Mouse (Mus musculus): ENCODE data around the gene Yif1a.

Yif1a gene

DNA sequence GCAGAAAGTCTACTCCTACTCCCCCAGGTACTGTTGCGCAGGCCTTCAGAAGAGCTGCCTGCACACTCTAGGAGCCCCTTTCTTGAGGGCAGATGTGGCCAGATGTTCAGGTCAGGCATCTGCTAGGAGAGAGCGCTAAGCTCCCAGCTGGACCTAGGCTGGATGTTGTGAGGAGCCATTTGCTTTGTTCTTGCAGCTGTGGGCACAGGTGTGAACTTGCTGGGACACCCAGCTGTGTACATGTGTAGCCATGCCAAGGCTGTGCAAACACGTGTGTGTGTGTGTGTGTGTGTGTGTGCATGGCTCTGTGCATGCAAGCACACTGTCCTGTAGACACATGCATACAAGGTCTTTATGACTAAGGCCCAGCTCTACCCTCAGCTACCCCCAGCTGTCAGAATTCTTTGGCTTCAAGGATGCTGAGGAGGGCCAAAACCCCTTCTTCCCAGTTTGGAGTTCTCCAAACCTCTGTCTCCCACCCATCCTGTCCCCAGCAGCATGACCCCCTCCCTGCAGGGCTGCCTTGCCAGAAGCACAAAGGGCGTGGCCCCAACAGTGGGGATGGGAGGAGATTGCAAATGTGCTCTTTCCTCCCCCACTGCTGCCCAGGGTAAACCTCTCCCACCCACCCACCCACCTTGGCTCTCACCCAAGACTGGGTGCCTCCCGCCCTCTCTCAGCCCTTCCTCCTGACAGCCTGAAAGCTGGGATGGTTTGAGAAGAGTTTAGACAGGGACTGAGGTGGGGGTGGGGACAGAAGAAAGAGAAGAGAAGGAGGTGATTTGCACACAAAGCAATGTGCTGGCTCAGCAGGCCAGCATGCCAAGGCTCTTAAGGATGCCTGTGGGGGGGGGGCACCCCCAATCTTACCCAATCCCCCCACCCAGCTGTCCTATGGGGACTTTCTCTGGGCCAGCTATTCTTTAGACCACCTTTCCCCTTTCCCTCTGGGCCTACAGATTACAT, 27.7 kb upstream of the Yif1a start:
- peak; percentile 95 for DNase-seq

DNA sequence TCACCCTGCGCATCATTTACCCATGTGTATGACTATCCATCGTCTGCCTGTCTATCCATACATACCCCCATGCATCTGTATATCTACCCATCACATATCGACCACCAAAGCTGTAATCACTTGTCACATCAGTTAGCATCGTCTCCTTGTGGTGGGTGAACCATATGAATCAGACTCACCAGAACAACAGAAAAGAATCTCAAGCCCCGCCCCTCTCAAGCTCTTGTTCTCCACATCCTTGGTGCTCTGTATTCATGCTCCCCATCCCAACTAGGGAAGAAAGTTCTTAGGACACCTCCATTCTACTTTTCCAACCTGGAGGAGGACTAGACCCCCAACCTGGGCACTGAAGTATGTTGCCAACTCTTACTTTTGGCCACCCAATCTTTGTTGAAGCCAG, 26.3 kb upstream of the Yif1a start:
- DNase-seq = no peak

DNA sequence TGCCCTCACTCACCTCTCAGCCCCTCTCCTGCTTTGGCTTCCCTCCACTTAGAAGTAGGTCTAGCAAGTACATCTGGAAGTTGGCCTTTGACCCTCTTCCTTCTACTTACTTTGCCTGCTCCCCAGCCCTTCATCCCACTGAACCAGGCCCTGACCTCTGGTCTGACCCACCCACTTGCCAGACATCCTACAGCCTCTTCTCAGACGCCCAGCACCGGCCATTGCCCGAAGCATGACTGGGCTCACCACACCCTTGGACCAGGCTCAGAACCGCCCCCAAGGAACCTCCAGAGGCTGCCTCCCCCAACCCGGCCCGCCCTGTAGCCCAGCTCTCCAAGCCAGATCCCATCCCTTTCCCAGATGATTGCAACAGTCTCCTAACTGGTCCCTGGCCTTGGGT, 25.9 kb upstream of the Yif1a start:
- peak; percentile 95 for DNase-seq

DNA sequence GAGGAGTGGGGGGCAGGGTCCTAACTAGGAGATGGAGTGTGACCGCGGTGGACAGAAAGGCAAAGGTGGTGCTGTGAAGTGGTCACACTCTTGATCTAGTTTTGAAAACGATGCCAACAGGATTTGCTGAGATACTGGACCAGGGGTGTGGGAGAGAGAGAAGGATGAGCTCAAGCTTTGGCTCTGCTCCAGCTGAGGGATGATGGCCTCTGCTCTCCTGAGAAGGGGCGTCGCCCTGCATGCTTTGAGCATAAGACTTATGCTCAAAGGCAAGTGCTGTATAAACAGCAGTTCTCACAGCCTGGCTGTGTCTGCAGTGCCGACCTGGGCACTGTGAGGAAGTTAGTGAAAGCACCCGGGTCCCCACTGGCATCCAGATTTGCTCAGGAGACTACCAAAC, 23.2 kb upstream of the Yif1a start:
- DNase-seq = peak; percentile 92

DNA sequence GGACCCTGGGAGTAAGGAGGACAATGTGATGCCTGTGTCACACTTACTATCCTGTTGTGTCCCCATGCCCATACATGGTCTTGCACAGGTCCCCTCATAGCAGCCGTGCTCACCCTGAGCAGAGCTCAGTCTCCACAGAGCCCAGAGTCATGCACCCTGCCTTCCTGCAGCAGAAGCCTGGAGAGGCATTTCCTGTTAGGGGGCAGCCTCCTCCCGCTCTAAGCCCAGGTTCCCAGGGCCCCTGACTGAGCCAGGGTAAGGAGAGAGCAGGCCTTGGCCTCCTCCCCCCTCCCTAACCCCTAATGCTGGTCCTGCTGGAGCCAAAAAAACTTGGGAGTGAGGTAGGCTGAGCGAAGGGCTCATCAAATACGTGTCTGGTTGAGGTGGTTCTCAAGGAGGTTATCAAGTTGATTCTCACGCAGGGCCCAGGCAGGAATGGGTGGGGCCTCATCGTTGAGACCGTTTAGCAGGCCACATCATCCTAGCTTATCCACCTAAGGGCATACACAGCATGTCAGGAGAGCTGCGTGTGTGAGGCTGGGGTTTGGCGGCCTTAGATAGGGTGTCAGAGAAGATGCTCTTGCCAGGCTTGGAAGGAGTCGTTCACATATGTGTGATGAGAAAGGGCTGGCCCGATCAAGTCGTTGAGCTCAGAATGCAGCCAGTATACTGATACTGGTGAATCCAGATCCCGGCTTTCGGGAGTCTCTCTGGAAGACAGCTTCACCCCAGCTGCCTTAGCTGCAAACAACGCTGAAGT, 21.1 kb upstream of the Yif1a start:
- DNase-seq = peak; percentile 94

DNA sequence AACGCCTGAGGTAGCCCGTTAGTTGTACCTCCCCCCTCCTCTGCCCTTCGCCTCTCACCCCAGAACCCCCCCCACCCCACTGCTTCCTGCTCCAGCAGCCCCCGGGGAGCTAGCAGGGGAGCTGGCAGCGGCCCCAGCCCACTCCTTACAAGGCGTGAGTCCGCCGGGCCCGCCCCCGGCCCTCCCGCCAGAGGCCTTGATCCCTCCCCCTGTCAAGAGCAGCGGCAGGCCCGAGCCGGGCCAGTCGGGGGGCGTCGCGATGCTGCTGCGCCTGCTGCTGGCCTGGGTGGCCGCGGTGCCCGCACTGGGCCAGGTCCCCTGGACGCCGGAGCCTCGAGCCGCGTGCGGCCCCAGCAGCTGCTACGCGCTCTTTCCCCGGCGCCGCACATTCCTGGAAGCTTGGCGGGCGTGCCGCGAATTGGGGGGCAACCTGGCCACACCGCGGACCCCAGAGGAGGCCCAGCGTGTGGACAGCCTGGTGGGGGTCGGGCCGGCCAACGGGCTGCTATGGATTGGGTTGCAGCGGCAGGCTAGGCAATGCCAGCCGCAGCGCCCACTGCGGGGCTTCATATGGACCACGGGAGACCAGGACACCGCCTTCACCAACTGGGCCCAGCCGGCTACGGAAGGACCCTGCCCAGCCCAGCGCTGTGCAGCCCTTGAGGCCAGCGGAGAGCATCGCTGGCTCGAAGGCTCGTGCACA, 20.3 kb upstream of the Yif1a start, which contains the start of gene Cd248:
TSS of gene Cd248 (plus strand) at position 212 of the 703 bp plus-strand sequence.
- peak; percentile 99 for DNase-seq

DNA sequence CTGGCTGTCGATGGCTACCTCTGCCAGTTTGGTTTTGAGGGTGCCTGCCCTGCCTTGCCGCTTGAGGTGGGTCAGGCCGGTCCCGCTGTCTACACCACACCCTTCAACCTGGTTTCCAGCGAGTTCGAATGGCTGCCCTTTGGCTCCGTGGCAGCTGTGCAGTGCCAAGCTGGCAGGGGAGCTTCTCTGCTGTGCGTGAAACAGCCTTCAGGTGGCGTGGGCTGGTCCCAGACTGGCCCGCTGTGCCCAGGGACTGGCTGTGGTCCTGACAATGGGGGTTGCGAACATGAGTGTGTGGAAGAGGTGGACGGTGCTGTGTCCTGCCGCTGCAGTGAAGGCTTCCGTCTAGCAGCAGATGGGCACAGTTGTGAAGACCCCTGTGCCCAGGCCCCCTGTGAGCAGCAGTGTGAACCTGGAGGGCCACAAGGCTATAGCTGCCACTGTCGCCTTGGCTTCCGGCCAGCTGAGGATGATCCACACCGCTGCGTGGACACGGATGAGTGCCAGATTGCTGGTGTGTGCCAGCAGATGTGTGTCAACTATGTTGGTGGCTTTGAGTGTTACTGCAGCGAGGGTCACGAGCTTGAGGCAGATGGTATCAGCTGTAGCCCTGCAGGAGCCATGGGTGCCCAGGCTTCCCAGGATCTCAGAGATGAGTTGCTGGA, 19.6 kb upstream of the Yif1a start:
- peak; percentile 95 for DNase-seq

DNA sequence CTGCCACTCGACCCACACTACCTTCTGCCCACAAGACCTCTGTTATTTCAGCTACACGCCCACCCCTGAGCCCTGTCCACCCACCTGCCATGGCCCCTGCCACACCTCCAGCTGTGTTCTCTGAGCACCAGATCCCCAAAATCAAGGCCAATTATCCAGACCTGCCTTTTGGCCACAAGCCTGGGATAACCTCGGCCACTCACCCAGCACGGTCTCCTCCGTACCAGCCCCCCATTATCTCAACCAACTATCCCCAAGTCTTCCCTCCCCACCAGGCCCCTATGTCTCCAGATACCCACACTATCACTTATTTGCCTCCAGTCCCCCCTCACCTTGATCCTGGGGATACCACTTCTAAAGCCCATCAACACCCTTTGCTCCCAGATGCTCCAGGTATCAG, 18.9 kb upstream of the Yif1a start:
- DNase-seq = peak; percentile 90

DNA sequence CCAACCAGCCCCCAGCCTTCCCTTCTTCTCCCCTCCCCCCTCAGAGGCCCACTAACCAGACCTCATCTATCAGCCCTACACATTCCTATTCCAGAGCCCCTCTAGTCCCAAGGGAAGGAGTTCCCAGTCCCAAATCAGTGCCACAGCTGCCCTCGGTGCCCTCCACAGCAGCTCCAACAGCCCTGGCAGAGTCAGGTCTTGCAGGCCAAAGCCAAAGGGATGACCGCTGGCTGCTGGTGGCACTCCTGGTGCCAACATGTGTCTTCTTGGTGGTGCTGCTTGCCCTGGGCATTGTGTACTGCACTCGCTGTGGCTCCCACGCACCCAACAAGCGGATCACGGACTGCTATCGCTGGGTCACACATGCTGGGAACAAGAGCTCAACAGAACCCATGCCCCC, 18.4 kb upstream of the Yif1a start:
- DNase-seq = peak; percentile 94

DNA sequence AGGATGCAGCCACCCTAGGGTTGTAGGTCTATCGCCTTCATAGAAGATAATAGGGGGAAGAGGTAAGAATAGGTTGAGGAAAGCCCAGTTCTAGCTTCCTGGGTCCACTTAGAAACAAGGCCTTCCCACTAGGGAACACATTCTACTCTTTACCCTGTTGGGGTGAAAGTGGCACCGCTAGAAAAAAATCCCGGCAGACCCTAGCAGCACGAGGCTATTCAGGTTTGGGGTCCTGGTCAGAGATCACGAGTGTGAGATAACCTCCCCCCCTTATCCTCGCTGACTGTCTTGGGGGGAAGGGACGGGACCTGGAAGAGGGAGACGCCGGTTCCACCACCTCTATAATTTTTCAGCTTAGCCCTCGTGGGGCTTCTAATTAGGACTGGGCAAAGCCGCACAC, 17.3 kb upstream of the Yif1a start:
- peak; percentile 91 for DNase-seq

DNA sequence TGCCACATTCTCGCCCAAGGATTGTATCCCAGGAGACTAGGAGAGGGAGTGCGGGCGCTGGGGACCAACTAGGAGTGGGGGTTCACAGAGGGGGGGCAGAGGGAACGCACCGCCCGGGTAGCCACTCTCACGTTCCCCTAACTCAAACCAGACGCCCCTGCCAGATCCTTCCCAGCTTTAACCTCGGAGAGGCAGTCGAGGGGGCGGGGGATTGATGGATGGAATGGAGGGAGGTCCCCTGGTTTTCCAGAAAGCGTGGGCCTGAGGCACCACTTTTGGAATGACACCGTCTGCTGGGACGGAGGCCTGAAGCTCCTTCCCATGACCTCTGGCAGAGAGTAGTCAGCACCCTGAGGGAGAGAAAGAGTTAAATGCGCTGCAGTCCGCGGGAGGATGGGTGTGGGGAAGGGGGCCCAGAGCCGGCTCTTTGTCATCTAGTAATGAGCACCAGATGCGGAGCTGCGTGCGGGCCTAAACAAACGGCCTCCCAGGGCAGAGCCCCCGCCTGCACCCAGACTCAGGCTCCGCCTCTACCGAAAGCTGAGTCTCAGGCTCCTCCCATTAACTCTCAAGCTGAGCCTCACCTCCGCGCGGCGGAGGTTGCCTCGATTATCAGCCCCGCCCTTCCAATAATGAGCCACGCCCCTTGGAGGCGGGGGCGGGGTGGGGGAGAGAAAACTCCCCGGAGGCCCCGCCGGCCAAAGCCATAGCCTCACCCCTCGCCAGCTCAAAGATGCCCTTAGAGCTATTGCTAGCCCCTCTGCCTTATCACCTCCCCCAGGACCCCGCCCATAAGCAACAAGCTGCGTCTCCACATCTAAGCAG, 16.6 kb upstream of the Yif1a start:
- DNase-seq = peak; percentile 99

DNA sequence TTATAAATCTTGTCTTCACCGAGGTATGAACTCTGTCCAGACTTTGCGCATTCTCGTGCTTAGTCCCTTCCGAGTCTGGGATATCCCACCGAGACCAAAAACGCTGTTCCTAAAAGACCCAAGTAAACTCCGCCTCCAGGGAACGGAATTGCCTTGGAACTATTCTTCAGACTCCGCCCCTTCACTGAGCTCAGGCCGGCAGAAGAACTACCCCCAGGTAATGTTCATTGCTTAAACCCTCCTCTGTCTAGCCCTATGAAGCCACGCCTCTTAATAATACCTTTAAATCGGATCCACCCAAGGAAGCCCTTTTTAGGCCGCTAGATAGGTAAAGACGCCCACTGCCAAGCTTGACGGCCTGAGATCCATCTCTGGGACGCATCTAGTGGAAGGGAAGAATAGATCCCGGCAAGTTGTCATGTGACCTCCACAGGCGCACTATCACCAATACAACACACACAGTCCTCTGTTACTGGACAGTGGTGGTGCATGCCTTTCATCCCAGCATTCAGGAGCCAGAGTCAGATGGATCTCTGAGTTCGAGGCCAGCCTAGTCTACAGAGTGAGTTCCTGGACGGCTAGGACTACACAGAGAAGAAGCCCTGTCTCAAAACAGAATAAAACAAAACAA, 15.8 kb upstream of the Yif1a start:
- DNase-seq = peak; percentile 95

DNA sequence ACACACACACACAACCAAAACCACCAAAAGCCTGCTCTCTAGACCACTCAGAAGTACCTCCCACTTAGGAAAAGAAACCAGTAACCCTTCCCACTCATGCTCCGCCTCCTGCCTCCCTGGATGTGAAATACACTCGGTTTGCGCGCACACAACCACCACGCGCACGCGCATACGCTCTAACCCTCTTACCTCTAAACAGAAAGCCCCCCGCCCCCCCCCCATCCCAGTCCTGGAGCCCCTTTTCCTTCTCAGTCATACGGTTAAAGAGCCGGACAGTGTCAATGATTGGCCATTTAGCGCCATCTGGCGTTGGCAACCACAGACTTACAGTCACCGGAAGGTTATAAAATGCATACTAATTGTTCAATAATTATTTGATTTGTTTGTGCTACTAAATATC, 15.3 kb upstream of the Yif1a start:
- peak; percentile 95 for DNase-seq

DNA sequence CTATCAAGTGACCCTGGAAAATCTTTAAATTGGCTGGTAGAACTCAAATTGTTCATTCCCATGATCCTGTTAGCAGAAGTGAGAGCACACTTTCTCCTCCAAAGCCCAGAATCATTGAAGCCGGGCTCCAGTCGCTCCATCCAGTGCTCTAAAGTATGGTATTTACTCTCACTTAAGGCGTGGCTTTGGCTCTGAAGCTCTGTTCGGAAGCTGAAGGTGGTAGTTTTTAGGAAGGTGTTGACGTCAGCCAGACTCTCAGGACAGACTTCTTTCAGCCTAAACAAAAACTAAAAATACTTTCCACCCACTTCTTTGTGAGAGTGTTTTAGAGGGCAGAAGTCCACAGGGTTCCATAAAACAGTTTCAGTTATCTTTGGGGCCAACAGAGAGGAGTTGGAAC, 14.8 kb upstream of the Yif1a start:
- no peak for DNase-seq

DNA sequence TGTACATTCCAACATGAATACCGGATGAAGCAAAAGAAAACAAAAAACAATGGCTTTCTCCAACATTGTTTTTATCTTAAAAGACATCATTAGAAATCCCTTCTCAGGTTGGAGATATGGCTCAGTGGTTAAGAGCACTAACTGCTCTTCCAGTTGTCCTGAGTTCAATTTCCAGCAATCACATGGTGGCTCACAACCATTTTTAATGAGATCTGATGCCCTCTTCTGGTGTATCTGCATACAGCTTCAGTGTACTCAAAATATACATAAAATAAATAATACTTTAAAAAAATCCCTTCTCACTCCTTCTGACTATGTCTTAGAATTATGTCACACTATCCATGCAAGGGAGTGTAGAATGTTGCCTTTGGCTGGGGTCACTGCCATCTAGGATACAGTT, 9.1 kb upstream of the Yif1a start:
- no peak for DNase-seq

DNA sequence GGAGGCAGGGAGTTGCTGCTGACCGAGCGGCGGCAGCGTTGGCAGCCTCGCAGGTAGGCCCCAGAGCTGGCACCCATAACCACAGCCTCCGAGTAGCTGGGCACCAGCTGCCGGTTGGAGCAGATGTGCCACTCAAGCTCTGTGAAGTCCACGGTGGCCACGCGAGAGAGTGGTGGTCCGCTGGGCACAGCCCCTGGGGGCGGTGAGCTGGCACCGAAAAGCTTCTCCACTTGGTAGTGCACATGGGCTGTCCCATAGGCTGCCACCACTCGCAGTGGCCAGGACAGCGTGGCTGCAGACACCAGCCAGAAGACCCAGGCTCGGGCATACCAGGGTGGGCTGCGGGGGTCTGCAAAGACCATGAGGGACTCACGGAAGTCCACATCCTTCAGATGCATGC, 6.3 kb upstream of the Yif1a start:
- no peak for DNase-seq

DNA sequence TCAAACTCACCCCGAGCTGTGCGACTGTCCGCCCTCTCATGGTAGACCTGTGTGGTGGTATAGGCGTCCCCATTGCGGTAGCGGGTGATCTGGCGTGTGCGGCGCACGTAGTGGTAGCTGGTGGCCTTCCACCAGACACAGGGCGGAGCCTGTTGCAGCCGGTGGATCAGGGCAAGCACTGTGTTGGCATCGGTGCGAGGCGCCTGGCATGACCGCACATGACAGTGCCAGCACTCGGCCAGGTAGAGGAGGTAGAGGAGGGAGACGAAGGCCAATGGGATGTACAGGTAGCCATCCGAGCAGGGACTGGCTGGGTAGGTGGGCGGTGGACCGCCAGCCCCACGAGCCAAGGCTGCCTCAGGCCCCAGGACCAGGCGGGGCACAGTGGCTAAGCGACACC, 5.7 kb upstream of the Yif1a start:
- no peak for DNase-seq

DNA sequence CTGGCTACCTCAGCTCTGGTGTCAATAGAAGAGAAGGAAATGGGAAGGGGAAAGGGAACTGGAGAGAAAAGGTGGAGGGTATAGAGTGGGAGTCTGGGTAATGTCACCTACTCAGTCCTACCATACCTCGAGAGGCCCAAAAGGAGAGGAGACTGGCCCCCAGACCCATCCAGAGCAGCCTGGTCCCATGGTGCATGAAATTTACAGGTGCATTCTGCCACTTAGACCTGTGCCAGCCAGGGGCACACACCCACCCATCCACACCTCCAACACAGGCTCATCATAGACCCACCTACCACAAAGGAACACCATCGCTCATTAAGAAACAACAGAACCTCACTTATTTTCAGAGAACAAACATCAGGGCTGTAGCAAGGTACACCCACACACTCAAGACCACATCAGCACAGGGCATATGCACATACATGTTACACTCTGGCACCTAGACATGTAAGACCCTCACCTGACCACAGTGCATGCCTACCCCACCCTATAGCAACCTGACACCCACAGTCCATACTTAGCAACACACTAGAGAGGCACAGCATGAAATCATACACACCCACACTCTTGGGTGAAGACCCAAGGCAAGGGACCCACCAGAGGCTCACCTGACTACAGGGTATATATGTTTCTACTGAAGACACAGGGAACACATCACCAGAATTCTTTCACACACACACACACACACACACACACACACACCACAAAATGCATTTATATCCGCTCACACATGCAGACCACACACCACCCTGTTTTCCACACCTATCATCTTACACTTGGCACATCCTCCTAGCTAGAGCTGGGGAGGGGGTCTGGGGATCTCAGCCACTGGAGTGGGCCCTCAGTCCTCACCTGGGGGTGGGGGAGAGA, 4.1 kb upstream of the Yif1a start:
- no peak for DNase-seq

DNA sequence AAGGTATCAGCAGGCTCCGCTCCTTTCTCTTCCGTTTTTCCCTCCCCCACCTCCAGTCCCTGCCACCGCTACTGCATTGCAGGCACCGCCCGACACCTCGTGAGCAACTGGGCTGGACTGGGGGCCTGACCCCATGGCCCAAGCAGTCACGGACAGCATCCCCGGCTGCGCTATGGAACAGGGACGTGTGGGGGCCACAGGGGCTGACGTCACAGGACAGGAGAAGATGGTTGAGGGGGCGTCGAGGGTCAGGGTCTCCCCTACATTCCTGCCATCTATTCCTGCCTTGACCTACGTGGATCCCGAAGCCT, 3.5 kb upstream of the Yif1a start:
- peak; percentile 91 for DNase-seq

DNA sequence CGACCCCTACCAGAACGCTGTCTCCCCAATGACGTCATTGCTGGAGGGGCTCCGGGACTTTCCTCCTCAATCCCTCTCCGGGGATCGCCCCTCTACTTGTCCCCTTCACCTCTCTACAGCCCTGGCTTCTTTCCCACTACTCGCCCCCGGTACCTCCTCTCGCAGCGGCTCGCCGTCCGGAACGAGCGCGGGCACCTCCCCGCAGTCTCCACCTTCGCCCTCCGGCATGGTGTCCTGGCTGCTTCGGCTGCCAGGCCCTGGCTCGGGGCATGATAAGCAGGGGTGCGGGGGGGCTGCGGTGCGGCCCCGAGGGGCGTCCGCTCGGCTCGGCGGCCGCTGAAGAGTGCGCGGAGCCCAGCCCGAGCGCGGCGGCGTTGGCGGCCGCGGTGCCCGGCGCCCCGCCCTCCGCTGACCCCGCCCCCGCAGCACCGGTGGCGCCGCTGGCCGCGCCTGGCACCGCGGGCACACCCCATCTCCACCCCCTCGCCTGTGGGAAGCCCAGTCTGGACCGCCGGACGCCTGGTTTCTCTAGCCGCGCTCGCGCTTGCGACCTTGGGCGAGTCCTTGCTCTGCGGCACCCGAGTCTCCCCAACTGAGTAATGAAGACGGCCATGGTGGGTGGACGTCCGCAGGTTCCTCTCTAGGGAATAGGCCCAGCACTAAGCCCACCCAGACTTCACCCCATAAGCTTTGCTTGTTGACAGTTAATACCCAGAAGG, 3.0 kb upstream of the Yif1a start, which contains the start of gene Tmem151a:
TSS of gene Tmem151a (minus strand) at position 387 of the 719 bp plus-strand sequence.
- DNase-seq = peak; percentile 94

Measured in heart, adult 11 months (tissue).